Mouse (Mus musculus) ovary, postnatal 14 days (tissue): ENCODE measurements around the gene Rpl6.
"Not testable (repeated sequence)": the region's sequence is repeated elsewhere in the genome, so short reads cannot be mapped to it uniquely, and the experiment has no call there.

Source experiments
- DNase-seq: peaks from one replicate; pipeline ENCODE4 v3.0.0; 2022; ENCODE audit warnings: low spot score

Gene Rpl6

DNA sequence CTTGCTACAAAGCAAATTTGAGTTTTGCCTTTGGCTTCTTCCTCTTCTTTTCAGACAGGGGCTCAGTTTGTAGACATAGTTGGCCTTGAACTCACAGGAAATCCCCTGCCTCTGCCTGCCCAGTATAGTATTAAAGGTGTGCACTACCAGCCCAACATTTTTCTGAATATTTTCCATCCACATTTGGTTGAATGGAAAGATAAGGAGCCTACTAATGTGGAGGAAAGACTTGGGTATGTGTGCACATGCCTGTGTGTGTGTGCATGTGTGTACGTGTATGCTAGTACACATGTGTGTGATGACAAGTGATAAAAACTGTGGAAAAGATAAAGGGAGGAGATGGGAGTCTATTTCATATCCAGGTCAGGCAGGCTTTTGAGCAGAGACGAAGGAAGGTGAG is 21.6 kb downstream of the Rpl6 start:
- DNase-seq, result no peak

DNA sequence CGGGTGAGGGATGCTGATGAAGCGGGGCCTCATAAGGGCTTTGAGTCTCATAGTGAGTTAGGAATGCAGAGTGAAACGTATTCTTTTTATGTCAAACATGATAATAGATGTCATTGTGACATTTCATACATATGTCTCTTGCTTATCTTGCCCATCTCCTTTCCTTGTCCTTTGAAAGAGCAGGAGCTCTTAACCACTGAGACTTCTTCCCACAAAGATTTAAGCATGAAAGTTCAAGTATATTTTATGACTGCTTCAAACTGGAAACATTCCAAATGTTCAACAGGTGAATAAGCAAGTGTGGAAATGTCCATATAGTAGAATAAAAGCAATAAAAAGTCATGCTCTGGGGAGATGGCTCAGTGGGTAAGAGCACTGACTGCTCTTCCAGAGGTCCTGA is 22.1 kb downstream of the Rpl6 start:
- DNase-seq, result no peak

DNA sequence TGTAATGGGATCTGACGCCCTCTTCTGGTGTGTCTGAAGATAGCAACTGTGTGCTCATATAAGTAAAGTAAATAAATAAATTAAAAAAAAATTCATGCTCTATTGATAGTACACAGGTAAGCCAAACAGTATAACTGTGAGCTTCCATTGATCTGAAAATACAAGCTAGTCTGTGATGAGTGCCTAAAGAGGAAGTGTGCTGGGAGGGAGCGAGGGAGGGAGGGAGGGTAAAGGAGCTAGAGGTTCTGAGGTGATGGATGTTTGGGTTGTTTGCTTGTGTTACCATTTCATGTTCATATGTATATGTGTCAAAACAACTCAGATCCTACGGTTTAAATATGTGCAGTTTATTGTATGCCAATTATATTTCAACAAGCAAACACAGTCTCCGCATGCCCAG is 22.6 kb downstream of the Rpl6 start:
- no peak for DNase-seq

DNA sequence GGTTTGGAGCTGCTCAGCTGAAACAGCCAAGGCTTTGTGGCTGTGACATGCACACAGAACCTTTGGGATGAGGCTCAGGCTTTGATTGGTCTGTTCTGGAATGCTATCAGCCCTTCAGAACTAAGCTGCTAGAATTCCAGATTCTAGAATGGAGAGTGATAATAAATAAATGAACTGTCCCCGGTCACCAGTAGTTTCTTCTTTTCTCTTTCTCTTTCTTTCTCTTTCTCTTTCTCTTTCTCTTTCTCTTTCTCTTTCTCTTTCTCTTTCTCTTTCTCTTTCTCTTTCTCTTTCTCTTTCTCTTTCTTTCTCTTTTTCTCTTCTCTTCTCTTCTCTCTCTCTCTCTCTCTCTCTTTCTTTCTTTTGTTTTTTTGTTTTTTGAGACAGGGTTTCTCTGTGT is 23.0 kb downstream of the Rpl6 start:
- DNase-seq, result not testable (repeated sequence)

GRCm38 (mm10) chr5:121229182-121229581 is 24.9 kb downstream of the Rpl6 start:
- no peak for DNase-seq

- no peak for DNase-seq
These were observed 26.5 kb downstream of the Rpl6 start for GRCm38 (mm10) chr5:121230811-121231210.

GRCm38 (mm10) chr5:121232789-121233188 is 28.5 kb downstream of the Rpl6 start:
- no peak for DNase-seq

DNA sequence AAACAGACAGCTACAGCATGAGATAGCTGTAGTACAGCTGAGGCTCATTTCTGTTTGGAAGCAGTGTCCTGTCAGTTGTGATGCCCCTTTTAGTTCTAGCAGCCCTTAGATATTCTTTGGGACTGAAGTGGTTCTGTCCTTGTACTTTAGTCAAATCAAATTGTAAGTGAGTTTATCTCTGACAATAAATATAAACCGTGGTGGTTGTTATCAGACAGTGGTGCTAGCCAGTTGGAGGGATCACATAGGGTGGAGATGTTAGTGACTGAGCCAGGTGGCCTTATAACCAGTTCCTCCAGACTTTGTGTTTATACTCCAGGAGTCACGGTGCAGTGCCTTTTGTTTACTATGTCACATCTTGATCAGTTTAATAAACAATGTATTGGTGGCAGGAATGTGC is 29.4 kb downstream of the Rpl6 start:
- no peak for DNase-seq

- DNase-seq, result no peak
These were observed 31.9 kb downstream of the Rpl6 start for GRCm38 (mm10) chr5:121236171-121236570.

- DNase-seq, result no peak
These were observed 33.9 kb downstream of the Rpl6 start for GRCm38 (mm10) chr5:121238208-121238607.

DNA sequence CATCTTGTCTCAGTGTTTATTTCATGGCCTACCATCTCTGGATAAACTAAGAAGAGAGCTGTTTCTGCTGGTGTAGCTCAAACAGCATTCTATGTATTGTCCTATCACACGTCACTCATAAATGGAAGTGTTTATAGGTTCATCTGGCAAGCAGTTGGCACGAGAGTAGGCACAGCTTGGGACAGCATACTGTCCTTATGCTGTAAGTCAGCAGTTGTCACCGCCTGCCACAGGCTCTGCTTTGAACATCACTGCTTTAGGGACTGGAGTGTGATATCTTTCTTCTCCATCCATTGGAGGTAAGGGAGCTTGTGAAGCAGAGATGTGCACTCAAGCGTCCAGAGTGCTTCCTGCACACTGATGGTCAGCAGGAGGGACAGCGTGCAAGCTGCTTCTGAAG is 35.6 kb downstream of the Rpl6 start:
- no peak for DNase-seq

- DNase-seq, result no peak
These were observed 36.9 kb downstream of the Rpl6 start for GRCm38 (mm10) chr5:121241182-121241581.

DNA sequence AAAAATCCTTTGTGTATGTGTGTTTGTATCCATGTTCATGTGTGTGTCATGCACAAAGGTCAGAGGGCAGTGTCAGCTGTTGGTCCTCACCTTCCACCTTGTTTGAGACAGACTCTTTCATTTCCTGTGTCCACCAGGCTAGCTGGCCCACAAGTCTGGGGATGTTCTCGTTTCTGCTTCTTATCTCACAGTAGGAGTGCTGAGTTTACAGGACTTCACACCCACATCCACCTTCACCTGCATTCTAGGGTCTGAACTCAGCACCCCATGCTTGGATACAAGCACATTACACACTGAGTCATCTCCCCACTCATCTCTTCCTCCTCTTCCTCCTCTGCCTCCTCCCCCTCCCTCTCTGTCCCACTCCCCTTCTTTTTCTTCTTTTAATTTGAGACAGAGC is 38.0 kb downstream of the Rpl6 start:
- DNase-seq, result no peak

DNA sequence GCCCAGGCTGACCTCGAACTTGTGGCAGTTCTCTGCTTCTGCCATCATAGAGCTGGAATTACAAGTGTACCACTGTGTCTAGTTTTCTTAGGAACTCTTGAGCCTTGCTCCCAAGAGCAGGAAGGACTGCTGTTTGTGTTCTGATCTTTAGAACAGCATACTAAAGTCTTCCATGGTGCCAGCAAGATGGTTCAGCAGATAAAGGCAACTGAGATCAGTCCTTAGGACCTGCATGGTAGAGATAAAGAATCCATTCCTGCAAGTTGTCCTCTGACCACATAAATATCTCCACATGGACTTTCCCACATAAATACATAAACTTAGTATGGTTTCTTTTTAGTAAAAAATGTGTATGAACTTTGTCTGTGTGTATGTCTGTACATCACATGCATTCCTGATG is 38.4 kb downstream of the Rpl6 start:
- no peak for DNase-seq

- DNase-seq, result no peak
These were observed 39.5 kb downstream of the Rpl6 start for GRCm38 (mm10) chr5:121243676-121244364.

DNA sequence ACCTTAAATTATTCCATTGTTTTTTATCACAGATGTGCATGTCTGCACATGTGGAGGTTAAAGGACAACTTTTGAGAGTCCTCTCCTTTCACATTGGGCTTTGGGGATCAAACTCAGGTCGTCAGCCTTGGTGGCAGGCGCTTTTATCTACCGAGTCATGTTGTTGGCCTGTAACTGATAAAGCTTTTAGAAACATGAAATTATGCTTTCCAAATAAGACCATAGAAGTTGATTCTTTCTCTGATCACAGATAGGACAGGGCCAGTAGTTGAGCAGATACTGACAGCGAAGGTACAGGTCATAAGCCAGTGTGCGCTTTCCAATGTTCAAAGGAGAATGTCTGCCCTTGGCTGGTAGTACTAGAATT is 40.1 kb downstream of the Rpl6 start:
- no peak for DNase-seq

DNA sequence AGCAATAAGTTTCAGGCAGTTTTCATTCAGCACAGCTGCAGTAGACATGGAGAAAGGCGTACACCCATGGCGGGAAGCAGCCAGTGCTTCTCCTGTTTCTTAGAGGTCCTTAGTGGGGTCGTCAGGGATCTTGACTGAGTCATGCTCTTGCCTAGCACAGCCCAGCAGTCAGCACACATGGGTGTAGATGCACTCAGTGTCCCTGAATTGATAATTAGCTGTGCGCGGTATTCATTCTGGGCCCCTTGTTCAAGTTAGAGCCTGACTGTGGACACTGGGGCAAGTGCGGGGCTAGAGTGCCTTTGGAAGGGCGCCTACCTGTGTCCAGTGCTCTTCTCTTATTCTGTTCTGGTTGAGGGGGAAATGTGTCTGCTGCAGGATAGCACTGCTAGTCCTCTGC is 40.9 kb downstream of the Rpl6 start:
- DNase-seq, result no peak

DNA sequence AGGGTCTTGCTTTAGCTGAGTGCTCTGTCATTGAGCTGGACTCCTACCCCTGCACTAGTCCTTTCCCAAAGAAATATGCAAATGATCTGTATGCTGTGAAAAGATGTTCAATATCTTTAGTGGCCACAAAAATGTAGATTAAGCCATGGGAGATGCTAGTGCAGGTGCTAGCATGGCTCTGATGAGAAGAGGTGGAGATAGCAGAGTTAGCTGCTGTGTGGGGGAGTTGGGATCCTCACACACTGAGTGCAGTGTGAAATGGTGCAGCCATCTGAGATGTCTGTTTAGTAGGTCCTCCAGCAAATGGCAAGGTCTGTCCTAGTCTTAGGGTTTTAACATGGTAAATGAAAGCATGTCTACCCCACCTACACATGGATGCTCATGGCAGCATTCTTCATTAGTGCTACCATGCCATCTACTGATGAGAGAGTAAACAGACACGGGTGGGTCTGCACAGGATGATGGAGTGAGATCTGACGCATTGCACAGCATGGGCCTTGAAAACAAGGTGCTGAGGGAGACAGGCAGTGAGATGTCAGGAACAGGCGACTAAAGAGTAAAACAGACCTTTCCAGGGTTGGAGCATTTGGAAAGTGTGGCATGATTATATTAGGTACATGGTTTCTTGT is 44.6 kb downstream of the Rpl6 start:
- DNase-seq, result no peak

- no peak for DNase-seq
These were observed 45.4 kb downstream of the Rpl6 start for GRCm38 (mm10) chr5:121249693-121250092.

DNA sequence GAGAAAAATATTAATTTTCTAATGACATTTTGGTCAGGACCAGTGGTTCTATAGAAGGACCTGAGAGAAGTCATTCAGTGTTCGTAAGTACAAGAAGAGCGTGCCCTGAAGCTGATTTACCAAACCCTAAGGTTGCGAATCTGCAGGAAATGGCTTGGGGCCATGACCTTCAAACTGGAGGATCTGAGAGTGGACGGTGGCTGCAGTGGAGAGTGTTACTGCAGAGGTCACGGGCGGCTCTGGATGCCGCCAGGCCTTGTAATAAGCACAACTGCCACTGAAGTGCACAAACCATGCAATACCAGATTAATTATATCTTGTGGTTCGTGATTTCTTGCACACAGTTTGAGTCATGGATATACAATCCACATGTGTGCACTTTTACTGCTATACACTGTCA is 47.5 kb downstream of the Rpl6 start:
- no peak for DNase-seq

GRCm38 (mm10) chr5:121253816-121254497 is 49.7 kb downstream of the Rpl6 start:
- DNase-seq, result no peak

- no peak for DNase-seq
These were observed 50.7 kb downstream of the Rpl6 start for GRCm38 (mm10) chr5:121254977-121255376.
